Mouse (Mus musculus) left cerebral cortex, adult 11 months (tissue): ENCODE data around the gene Faxc.

ENCODE experiments used
- DNase-seq: peaks from one replicate; pipeline ENCODE4 v3.0.0; 2022; ENCODE audit warnings: low spot score

Faxc gene

DNA sequence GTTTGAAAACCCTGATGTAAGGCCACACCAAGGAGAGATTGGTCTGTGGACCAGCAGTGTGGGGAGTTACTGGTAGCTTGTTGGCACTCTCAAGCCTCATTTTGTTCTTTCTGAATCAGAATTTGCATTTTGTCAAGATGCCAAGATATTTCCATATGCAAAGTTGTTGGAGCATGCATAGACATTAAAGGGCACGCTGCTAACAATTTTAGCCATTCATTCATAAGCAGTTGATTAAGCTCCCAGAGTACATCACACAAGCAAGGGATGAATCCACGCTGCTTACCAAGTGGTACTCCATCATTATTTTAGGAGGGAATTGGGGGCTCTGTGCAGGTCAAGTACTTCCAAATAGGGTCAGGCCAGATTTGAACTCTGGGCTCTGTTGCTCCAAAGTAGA is 98.8 kb downstream of the Faxc start:
- DNase-seq, result no peak
